Mouse (Mus musculus) retina, adult 2 months (tissue): ENCODE measurements around the gene Gm20532.

Experiments
- DNase-seq: peaks from one replicate; pipeline ENCODE4 v3.0.0-alpha.2; 2012; ENCODE audit warnings: low read depth, low spot score

The Gm20532 gene

DNA sequence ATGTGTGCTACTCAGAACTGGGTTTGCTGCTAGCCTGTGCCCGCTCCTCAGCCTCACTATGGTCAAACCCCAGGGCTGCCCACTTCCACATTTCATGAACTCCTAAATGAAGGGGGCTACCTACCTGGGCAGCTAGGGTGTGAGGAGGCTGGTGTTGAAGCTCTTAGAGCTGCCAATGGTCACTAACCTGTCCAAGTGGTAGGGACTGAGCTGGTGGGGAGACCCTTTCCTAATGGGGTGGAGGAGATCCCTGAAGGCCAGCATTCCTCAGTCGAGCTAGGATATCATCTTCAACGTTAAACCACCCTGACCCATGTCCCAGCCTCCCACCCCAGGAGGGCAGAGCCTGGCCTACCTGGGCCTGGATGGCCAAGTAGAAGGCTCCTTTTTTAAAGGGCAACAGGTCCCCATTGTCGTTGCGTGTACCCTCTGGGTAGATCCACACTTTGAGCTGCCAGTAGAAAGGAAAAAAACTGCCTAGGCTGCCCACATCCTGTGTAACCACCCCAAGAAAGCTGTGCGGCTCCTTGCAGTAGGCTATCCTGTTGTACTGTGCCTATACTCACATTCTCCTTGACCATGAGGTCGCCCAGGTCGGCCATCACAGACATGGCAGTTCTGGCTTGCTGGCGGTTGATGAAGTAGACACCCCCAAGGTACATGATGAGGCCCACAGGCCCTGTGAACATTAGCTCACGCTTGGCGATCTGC, 9.4 kb downstream of the Gm20532 start:
- no peak for DNase-seq

DNA sequence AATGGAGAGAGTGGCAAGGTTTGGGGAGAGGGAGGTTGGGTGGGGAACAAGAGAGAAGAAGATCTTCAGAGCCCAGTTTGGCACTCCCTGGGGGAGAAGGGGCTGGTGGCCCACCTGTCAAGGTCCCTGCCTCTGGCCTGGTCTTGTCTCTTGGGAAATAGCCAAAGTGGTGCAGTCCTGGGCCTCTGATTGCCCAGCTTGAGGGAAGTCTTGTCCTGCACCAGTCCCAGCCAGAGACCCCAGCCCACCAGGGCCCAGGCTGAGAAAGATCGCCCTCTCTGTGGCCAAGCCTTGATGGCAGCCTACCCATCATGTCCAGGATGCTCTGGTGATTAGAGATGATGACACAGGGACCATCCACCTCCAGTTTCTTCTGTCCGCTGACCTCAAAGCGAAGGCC, 10.5 kb downstream of the Gm20532 start:
- DNase-seq, result no peak

DNA sequence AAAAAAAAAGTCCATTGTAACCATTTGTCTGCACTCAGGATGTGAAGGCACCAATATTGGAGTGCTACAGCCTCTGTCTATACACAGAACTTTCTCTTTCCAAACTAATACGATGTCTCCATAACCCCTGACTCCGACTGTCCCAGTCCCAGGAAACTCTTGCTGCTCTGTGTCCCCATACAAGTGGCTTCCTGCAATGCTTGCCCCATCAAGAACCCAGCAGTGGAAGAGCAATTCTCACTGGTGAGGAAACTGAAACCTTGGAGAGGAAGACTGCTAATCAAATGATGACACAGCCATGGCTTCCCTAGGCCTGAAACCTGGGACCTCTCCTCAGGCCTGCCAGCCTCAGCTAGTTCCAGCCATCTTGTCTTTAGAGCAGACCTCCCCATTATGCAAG, 11.4 kb downstream of the Gm20532 start:
- DNase-seq, result no peak

DNA sequence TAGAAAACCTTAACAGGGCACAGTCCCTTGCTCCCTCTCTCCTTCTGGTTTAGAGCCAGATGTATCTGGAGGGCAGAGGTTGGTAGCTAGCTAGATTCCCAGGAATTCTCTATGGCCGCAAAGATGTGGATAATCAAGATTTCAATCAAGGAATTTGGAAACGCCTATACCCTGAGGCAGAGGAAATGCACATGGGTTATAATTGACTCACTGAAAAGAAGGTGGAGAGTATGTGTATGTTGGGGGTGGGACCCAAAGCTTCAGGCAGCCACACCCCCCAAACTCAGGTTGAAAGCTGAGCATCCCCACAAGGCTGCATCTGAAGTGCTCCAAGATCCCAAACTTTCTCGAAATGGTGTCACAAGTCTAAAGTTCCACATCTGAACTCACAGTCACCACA, 12.0 kb downstream of the Gm20532 start:
- no peak for DNase-seq

DNA sequence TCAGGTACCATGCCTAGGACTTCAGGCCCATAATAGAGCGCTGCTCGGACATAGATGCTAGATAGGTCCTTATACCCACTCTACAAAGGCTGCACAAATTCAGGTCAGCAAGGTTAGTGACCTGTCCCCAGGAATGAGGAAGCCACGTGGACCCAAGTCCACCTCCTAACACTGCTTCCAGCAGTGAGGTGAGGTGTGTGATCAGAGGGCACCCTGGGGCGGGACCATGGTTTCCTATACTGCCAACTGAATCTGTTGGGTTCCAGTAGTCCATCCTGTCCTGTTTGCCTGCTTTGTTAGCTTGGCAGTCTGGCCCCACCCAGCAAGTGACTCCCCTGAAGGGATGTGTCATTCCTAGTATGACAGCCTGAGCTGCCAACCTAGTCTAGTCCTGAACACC, 13.5 kb downstream of the Gm20532 start:
- no peak for DNase-seq

DNA sequence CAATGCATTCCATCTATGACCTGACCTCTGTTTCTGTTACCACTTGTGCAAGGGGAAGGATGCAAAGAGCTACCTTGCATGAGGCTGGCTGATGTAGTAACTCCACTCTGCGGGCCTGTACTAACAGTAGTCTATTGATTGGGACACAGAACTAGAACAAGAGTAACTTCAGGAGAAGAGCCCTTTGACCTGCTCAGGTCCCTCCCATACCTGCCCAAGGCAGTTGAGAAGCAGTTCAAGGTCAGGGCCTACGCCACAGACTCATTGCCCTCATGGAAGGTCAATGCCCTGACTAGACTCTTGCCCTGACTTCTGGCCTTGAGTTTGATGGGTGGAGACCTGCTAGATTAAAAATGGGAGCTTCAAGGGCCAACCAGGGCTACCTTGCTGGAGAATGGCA, 14.2 kb downstream of the Gm20532 start:
- no peak for DNase-seq

DNA sequence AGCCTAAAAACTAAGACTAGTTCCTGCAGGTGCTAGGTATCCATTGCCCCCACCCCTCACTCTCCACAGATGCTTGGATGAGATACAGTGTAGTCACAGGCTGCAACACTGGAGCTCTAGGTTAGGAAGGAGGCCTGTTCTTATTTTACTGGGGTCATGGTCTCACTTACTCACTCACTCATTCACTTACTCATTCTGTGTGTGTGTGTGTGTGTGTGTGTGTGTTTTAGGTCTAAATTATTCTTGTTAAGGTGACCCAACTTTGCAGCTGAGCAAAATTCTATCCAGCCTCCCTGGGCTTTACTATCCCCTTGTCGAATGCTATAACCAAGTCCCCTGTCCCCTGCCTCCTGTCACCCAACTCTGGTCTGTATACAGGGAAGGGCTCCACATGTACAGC, 15.2 kb downstream of the Gm20532 start:
- no peak for DNase-seq

DNA sequence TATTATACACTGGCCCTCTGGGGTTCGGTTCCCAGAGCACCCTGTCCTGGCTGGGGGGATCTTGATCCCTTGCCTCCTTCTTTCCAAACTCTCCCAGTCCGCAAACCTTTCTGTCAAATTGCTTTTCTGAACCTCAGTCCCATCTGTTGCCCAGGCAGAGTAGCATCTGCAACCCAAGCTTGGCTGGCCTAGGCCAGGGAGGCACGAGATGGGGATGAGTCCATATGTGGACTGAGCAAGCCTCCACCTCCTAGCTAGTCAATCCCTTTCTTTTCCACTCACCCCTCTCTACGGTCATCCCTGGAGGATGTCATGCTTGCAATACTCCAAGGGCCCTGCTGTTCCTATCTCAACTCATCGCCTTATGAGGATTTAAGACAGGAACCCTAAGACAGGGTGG, 16.2 kb downstream of the Gm20532 start:
- DNase-seq, result no peak

DNA sequence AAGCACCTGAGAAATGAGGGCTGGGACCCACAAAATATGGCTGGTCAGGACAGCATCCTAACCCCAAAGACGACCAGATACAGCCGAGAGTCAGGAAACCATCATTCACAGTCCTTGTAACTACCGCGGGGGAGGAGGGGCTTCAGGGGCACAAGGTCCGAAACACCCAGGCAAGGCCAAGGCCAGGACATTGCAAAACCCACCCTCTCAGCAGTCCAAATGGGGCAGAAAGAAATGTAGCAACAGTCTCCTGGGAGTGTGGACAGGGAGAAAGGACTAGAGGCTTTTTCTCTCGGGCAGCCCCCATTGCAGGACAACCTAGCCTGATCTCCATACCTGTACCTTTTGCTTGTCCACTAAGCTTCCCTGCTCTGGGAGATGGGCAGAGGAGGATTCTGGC, 16.7 kb downstream of the Gm20532 start:
- no peak for DNase-seq

DNA sequence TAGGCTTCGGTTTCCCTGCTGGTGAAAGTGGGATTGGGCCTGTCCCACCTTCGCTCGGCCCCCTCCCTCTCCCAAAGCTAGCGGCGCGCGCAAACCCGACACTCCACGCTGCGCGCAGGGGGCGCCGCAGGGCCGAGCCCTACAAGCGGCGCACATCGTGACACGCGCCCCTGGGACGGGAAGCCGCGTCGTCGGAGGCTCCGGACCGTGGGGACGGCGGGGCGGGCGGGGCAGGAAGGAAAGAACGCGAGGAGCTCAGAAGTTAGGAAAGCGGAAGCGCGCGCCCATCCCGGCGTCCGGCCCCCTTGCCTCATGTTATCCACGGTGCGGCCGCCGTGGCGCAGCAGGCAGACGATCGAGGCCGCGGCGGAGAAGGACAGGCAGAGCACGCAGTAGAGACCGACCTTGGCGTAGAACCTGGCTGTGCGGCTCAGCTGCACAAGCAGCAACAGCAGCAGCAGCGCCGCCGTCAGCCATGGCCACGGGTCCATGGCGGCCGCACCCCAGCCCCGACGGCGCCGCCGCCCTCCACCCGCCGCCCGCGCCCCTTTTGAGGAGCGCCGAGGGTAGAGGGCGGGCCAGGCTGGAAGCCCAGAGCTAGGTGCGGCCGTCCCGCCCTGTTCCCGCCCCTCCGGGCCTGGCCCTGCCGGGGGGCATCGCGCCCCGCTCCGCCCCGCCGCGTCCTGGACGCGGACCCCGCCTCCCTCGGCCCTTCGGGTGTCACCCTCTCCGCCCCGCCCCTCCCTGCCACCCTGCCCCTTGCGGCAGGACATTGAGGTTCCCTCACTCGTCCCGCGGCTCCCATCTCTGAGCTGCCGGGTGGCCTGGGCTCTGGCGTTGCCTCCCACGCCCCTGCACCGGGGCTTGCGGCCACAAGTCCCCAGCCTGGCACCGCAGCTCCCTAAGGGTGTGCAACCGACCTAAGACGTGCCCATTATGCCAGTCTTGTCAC, 17.6 kb downstream of the Gm20532 start, which contains the start of gene Agpat2:
Gene Agpat2 (minus strand): TSS at position 698 of the 952 bp plus-strand sequence.
- DNase-seq, result no peak

DNA sequence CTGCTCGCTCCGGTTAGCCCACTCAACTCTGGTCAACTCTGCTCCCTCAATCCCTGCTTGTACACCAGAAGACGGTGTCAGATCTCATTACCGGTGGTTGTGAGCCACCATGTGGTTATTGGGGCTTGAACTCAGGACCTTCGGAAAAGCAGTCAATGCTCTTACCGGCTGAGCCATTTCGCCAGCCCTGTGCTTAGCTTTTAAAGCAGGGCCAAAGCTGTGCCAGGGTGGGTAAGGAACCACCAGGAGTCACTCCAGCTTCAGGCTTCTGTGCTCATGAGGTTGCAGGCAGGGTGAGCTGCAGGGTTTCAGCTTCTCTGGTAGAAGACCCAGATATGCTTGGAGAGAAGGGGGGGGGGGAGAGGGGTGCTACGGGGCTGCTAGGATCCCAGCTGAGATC, 18.9 kb downstream of the Gm20532 start:
- no peak for DNase-seq

DNA sequence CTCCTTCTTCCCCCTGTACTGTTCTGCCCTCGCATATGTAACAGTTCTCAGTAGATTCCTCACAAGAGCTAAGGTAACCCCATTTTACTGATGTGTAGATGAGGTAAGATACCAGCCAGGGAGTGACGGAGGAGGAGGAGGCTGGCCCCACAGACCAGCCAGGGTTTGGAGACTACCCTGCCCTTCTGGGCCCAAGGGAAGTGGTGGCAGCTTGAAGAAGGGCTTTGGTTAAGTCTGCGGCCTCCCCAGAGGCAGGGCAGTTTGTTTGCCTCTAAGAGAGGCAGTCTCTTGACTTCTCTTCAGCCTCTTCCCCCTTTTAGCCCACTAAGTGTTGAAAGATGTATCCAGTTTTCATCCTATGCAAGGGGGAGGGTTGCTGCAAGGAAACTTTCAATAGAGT, 20.1 kb downstream of the Gm20532 start:
- DNase-seq, result no peak

DNA sequence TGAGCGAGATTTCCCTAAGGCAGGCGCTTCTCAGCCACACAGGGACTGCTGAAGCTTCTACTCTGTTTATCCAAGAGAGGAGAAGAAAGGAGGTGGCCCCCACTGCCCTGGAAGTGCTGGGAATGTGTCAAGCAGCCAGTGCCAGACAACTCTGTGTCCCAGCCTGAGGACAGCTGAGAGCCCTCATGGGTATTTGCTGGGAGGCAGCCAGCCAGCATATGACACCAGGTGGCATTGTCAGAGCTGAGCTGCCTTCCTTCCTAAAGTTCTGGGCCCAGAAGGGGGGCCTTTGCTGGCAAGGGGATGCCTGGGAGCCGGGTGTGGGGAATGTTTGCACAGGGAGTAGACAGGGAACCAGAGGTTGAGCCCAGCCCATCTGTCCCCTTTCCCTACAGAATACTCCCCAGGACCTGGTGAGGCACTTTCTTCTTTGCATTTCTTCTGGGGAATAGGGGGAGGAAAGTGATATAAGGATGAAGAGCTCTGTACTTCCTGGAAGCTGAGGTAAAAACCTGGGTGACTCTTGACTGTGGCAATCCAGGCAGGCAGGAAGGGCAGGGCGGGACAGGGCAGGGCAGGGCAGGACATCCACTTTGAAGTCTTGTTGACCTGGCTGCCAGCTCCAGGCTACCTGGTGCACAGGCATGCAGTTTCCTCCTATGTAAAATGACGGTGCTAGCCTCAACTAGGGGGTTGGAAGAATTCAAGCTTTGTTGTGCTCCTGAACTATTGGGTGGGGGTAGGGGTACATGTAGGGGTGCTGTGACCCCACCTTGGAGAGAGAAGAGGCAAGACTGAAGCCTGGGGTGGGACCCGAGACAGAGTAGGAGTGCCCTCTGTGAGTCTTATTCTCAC, 20.8 kb downstream of the Gm20532 start:
- DNase-seq, result no peak

DNA sequence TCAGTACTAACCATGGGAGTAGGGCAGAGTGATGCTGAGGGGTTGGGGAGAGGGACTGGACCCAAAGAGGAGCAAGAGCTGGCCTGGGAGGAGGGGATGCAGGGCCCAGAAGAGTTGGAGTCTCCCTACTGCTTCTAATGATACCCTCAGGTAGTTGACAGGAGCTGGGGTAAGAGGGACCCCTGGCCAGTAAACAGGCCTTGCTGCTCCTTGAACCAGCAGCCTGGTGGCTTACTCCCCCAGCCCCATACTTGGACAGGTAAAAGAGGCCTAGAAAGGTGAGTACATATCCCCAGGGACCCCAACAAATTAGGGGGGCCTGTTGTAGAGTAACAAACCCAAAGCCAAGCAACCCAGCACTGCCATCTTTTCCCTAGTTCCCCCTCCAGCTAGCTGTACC, 22.3 kb downstream of the Gm20532 start:
- no peak for DNase-seq

DNA sequence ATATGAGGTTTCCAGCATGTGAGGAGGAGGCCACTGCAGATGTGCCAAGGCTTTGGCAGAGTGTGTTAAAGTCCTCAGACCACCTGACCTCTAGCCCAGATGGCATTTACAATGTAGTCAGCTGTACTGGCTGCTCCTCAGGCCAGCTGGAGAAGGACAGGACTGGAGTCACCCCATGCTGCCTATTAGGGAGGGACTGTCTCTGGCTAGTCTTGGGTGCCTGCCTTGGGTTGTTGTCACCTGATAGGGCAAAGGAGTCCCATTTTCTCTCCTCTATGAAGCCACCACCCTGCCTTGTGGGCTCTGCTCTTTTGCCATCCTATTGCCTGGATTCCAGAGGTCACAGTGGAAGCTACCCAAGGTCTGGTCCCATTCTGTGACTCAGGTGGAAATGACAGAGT, 22.8 kb downstream of the Gm20532 start:
- no peak for DNase-seq

DNA sequence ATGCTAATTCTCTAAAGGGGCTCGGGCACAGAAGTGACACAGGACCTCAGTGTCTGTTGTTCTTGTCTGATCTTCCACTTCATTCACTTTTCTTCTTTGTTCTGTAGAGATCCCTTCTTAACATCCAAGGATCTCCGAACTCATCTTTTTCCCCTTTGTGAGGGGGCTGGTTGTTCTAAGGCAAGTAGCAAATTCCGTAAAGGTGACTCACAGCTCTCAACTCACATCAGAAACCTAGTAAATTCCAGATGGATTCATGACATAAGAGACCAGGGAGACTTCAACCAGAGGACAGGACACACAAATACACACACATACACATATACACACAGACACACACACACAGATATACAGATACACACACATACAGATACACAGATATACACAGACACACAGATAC, 24.1 kb downstream of the Gm20532 start:
- DNase-seq, result no peak

DNA sequence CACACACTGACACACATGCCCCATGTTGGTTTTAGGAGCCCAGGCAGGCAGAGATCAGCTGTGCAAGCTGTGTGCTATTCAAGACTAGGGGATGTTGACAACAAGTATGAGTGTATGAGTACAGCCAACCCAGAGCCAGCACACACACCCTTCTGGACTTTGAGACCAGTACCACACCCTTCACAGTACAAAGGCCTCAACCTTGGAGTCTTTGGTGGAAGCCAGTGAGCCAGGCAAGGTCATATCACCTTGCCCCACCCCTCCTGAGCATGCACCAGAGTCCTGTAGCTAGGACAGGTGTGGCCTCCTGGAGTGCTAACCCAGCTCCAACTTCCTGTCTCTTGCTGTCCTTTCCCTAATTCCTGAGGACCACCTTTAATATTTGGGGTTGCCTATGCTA, 24.6 kb downstream of the Gm20532 start:
- DNase-seq, result no peak

DNA sequence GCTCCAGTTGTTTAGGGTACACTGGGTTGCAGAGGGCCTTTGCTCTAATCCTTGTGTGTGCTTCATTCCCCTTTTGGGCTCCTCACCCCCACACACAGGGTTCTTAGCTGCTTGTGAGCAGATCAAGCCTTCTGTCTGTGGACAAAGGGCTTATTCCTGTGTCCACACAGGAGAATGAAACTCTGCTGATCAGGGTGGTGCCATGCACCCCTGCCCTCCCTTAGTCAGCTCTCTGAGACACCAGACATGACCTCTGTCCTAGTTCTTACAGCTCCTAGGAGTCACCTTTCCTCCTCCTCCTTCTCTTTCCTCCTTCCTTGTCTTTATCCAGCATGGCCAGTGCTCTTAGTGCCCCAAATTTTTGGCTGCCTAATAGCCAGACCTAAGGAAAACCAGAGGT, 25.5 kb downstream of the Gm20532 start:
- no peak for DNase-seq

DNA sequence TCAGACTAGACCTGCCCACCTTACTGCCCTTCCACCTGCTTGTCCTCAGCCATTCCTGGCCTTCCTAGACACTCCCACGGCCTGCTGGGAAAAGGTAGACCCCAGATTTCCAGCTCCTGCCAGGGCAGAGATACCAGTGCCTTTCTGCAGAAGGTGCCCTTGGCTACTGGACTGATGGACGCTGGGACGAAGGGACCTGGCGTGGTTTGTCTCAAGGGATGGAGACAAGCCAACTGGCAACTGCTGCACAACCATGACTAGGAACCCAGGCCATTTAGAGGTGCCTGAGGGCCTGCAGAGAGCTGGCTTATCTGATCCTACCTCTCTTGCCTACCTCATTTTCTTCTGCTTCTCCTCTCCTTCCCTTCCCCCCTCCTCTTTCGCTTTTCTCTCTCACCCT, 28.5 kb downstream of the Gm20532 start:
- DNase-seq, result no peak

DNA sequence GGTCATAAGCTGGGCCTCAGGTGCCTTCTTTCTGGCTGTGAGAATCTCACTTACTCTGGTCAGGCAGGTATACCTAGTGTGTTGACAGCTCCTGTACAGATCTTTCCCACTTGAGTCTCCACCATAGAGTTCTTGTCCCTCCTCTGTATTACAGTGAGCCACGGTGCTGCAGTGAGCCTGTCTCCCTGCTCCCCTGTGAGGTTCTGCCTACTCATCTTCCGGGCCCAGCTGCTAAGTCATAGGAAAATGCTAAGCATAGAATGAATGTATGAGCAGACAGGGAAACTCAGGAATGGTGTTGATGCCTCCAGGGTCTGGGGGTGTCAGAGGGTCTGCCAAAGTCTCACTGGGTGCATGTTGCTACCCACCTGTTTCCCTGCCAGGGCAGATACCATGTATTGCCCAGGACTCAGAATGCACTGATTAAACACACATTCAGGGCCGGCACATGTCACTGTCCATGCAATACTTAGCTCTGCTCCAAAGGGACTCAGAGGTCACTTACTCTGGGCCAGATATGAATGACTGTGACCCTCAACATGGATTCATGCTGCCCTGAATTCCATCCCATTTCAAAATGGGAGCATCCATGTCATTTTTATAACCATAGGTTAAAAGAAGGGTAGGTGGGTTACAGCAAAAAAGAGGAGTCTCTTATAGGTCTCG, 29.2 kb downstream of the Gm20532 start:
- DNase-seq, result no peak

DNA sequence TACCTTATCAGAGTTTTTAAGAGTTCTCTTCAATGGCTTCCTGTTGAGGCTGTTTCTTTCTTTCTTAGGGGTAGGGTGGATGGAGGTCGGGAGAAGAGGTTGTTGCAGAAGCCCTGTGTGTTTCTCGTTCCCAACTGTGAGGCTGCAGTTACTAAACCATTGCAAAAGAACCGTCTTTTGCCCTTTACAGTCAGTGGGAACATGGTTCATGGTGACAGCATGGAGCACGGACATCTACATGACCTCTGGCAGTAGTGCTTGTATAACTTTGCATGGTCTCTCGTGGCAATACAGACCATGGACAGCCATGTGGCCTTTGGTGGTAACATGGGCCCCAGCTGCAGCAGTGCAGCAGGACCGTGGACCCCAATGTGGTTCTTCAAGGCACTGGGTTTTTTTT, 30.9 kb downstream of the Gm20532 start:
- no peak for DNase-seq

DNA sequence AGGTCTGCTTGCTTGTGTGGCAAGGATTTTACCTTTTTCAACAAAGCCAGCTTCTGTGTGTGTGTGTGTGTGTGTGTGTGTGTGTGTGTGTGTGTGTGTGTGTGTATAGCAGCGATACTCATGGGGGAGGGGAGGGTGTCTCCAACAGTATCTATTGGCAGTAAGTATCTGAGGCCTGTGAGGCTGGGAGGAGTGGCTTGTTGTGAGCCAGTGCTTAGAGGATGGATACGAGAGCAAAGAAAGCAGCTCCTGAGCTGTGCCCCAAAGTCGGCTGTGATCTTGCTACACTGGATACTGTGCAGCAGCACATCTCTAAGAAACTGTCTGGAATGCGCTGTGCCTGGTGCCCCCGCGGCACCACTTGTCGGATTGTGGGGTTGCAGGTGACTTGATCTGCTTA, 31.5 kb downstream of the Gm20532 start:
- DNase-seq, result no peak
